Mouse (Mus musculus): ENCODE data around the gene Hnf1a. TPM values are rescaled to one million over a fixed set of nuclear protein-coding genes. Genes with fewer than 3 reads are reported as not detected.

Gene Hnf1a
- total and polyA plus RNA-seq, 3 experiments: not detected

- Histone ChIP-seq H3K4me3 (no peak overlapping the region), H3K27ac (no peak overlapping the region), H3K36me3 (ENCODE audit: control insufficient read depth, insufficient read depth, low read length) (peaks cover 5% of the 10 kb centered on the region; the same call in 1 of the 2 replicates), H3K79me2 (replicated peaks; ENCODE audit: control insufficient read depth, insufficient read depth, low read length) (peaks cover 10% of the 10 kb centered on the region), H3K27me3 (ENCODE audit: control insufficient read depth, insufficient read depth, low read length) (no peaks in the 10 kb centered on the region), H3K4me1 (ENCODE audit: control insufficient read depth, insufficient read depth, low read length) (peaks cover 5% of the 10 kb centered on the region), H3K9ac (ENCODE audit: low read depth, low read length) (no peak overlapping the region)
- WGBS: 71% methylated on average over 7 of the region's 7 CpGs
- intact Hi-C loops (cut with DNase I): no loop called here
- no peak for TF ChIP-seq POLR2A (IDR thresholded peaks at IDR 0.05; ENCODE audit: insufficient read depth, low read depth, low read length)
- DNase-seq: no peak
Observed at GRCm38 (mm10) chr5:115008307-115008706, 37.4 kb upstream of the Hnf1a start.

- 79% methylated on average over 5 of the region's 5 CpGs for WGBS
- intact Hi-C loops (cut with DNase I): no loop called here
- no peak overlapping the region for H3K4me3 ChIP-seq
Observed at GRCm38 (mm10) chr5:115007768-115008167, 36.9 kb upstream of the Hnf1a start.

DNA sequence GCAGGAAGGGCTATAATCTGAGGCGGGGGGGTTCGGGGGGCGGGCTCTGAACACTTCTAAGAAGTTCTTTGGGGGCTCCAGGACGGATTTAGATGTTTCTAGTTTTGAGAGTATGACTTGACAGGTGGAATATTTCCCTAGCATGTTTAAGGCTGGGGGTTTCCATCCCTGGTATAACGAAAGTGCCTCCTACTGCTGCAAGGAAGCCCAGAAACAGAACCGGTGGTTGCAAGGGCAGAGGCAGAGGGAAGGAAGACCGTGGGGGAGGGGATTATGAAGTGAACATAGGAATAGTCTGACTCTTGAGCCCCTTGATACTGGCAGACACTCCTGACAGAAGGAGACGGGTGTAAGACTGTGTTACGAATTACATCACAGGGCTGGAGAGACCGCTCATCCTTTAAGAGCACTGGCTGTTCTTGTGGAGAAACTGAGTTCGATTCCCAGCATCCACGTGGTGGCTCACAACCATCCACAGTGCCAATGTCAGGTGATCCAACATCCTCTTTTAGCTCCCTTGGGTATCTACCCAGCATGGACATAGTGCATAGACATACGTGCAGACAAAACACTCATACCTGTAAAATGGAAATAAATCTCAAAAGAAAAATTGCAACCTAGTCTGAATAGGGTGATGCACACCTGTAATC is 32.5 kb upstream of the Hnf1a start:
- no peak overlapping the region for H3K4me3 ChIP-seq
- no peak overlapping the region for H3K27ac ChIP-seq
- no peak overlapping the region for H3K9ac ChIP-seq (ENCODE audit: low read depth, low read length)
- intact Hi-C loops (cut with DNase I): no loop called here
- no peaks in the 10 kb centered on the region for H3K27me3 ChIP-seq (ENCODE audit: control insufficient read depth, insufficient read depth, low read length)
- DNase-seq: no peak
- H3K79me2 ChIP-seq (replicated peaks; ENCODE audit: control insufficient read depth, insufficient read depth, low read length): no peaks in the 10 kb centered on the region
- TF ChIP-seq EP300 (IDR thresholded peaks at IDR 0.05; ENCODE audit: insufficient read depth, low read depth, low read length): no peak
- TF ChIP-seq POLR2A (IDR thresholded peaks at IDR 0.05; ENCODE audit: insufficient read depth, low read depth, low read length): no peak
- no peak for TF ChIP-seq CTCF (IDR thresholded peaks at IDR 0.05)
- no peaks in the 10 kb centered on the region for H3K36me3 ChIP-seq (ENCODE audit: control insufficient read depth, insufficient read depth, low read length)
- 66% methylated on average over 13 of the region's 13 CpGs for whole genome bisulfite sequencing
- H3K4me1 ChIP-seq (ENCODE audit: control insufficient read depth, insufficient read depth, low read length): no peaks in the 10 kb centered on the region

More at GRCm38 (mm10) chr5:115007768-115008167, 36.9 kb upstream of the Hnf1a start:
- DNase-seq: no peak
- TF ChIP-seq EP300 (IDR thresholded peaks at IDR 0.05; ENCODE audit: insufficient read depth, low read depth, low read length) (no peak), POLR2A (IDR thresholded peaks at IDR 0.05; ENCODE audit: insufficient read depth, low read depth, low read length) (no peak), CTCF (IDR thresholded peaks at IDR 0.05) (no peak)
- Histone ChIP-seq H3K36me3 (ENCODE audit: control insufficient read depth, insufficient read depth, low read length) (0 out of 2 replicates have a peak, but pooled peaks cover 2% of the 10 kb centered on the region), H3K4me1 (ENCODE audit: control insufficient read depth, insufficient read depth, low read length) (peaks cover under 1% of the 10 kb centered on the region), H3K27ac (no peak overlapping the region), H3K27me3 (ENCODE audit: control insufficient read depth, insufficient read depth, low read length) (no peaks in the 10 kb centered on the region), H3K79me2 (replicated peaks; ENCODE audit: control insufficient read depth, insufficient read depth, low read length) (peaks cover 7% of the 10 kb centered on the region), H3K9ac (ENCODE audit: low read depth, low read length) (no peak overlapping the region)

GRCm38 (mm10) chr5:115002781-115003180 is 31.9 kb upstream of the Hnf1a start:
- 30% methylated on average over 6 of the region's 6 CpGs for WGBS
- no peaks in the 10 kb centered on the region for H3K79me2 ChIP-seq (replicated peaks; ENCODE audit: control insufficient read depth, insufficient read depth, low read length)
- intact Hi-C loops (cut with DNase I): no loop called here
- no peak overlapping the region for H3K4me3 ChIP-seq
- TF ChIP-seq POLR2A (IDR thresholded peaks at IDR 0.05; ENCODE audit: insufficient read depth, low read depth, low read length): no peak
- no peak for TF ChIP-seq EP300 (IDR thresholded peaks at IDR 0.05; ENCODE audit: insufficient read depth, low read depth, low read length)
- no peak for TF ChIP-seq CTCF (IDR thresholded peaks at IDR 0.05)
- no peaks in the 10 kb centered on the region for H3K27me3 ChIP-seq (ENCODE audit: control insufficient read depth, insufficient read depth, low read length)
- H3K27ac ChIP-seq: no peak overlapping the region
- H3K9ac ChIP-seq (ENCODE audit: low read depth, low read length): no peak overlapping the region
- H3K36me3 ChIP-seq (ENCODE audit: control insufficient read depth, insufficient read depth, low read length): no peaks in the 10 kb centered on the region
- DNase-seq: no peak
- H3K4me1 ChIP-seq (ENCODE audit: control insufficient read depth, insufficient read depth, low read length): no peaks in the 10 kb centered on the region

GRCm38 (mm10) chr5:115001464-115001863 is 30.6 kb upstream of the Hnf1a start:
- H3K27me3 ChIP-seq (ENCODE audit: control insufficient read depth, insufficient read depth, low read length): no peaks in the 10 kb centered on the region
- intact Hi-C loops (cut with DNase I): no loop called here
- TF ChIP-seq EP300 (IDR thresholded peaks at IDR 0.05; ENCODE audit: insufficient read depth, low read depth, low read length) (no peak), POLR2A (IDR thresholded peaks at IDR 0.05; ENCODE audit: insufficient read depth, low read depth, low read length) (no peak), CTCF (IDR thresholded peaks at IDR 0.05) (no peak)
- WGBS: 77% methylated on average over 8 of the region's 8 CpGs
- no peak for DNase-seq
- H3K4me3 ChIP-seq: no peak overlapping the region
- H3K27ac ChIP-seq: no peak overlapping the region
- H3K36me3 ChIP-seq (ENCODE audit: control insufficient read depth, insufficient read depth, low read length): no peaks in the 10 kb centered on the region
- no peak overlapping the region for H3K9ac ChIP-seq (ENCODE audit: low read depth, low read length)
- no peaks in the 10 kb centered on the region for H3K4me1 ChIP-seq (ENCODE audit: control insufficient read depth, insufficient read depth, low read length)
- H3K79me2 ChIP-seq (replicated peaks; ENCODE audit: control insufficient read depth, insufficient read depth, low read length): no peaks in the 10 kb centered on the region

DNA sequence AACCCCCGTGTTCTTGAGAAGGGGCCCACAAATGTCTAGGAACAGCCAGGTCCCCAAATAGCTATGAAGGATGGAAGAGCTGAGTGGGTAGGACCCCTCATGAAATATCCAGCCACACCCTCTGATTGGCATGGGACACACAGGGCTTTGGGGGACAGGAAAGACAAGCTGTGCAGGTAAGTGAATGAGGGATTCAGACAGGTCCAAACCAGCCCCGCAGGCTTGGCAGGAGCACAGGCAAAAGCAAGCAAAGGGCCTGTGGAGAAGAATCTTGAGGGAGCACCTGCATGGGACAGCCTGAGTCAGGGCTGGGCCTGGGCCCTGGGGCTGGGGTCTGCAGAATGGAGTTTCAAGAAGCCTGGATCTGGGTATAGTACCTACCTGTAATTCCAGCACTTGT is 29.6 kb upstream of the Hnf1a start:
- no peak for DNase-seq
- Histone ChIP-seq H3K4me1 (ENCODE audit: control insufficient read depth, insufficient read depth, low read length) (no peaks in the 10 kb centered on the region), H3K79me2 (replicated peaks; ENCODE audit: control insufficient read depth, insufficient read depth, low read length) (no peaks in the 10 kb centered on the region), H3K4me3 (no peak overlapping the region), H3K9ac (ENCODE audit: low read depth, low read length) (no peak overlapping the region), H3K27ac (no peak overlapping the region), H3K27me3 (ENCODE audit: control insufficient read depth, insufficient read depth, low read length) (no peaks in the 10 kb centered on the region), H3K36me3 (ENCODE audit: control insufficient read depth, insufficient read depth, low read length) (no peaks in the 10 kb centered on the region)
- intact Hi-C loops (cut with DNase I): no loop called here
- TF ChIP-seq CTCF (IDR thresholded peaks at IDR 0.05): no peak
- no peak for TF ChIP-seq EP300 (IDR thresholded peaks at IDR 0.05; ENCODE audit: insufficient read depth, low read depth, low read length)
- no peak for TF ChIP-seq POLR2A (IDR thresholded peaks at IDR 0.05; ENCODE audit: insufficient read depth, low read depth, low read length)
- 78% methylated on average over 2 of the region's 2 CpGs for WGBS
